Mouse (Mus musculus): ENCODE measurements around the gene Tsc22d4.

- TF ChIP-seq CTCF (IDR thresholded peaks at IDR 0.05; ENCODE audit: low read depth, low read length), result no peak
- no peak for TF ChIP-seq GATA1 (IDR thresholded peaks at IDR 0.05; ENCODE audit: borderline replicate concordance, low read length)
- no peak for TF ChIP-seq TAL1 (conservative IDR thresholded peaks at IDR 0.05; ENCODE audit: low read depth, low read length)
Measured at GRCm38 (mm10) chr5:137800917-137801316, 55.4 kb downstream of the Tsc22d4 start.
